Mouse (Mus musculus): ENCODE data around the gene Nlrp3. TPM values are rescaled to one million over a fixed set of nuclear protein-coding genes. Genes with fewer than 3 reads are reported as not detected.

Gene Nlrp3
- total RNA-seq, 2 experiments from 2014 or later = 0.72 to 0.88 TPM

DNA sequence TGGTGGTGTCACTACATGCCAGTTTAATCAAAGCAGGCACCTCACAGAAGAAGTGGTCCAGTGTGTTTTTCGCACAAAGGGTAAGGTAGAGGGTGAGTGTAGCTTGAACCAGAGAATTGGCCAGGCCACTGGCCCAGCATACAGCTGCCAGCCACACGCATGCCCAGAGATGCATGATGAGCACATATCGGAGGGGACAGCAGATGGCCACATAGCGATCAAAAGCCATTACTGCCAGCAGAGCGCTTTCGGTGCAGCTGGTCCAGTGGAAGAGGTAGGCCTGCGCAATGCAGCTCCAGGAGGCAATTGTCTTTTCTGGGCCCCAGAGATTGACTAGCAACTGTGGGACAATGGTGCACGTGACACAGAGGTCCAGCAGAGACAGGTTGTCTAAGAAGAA is 48.1 kb downstream of the Nlrp3 start:
- no peak overlapping the region for H3K4me3 ChIP-seq
- intact Hi-C loops (cut with DNase I) = no loop called here

DNA sequence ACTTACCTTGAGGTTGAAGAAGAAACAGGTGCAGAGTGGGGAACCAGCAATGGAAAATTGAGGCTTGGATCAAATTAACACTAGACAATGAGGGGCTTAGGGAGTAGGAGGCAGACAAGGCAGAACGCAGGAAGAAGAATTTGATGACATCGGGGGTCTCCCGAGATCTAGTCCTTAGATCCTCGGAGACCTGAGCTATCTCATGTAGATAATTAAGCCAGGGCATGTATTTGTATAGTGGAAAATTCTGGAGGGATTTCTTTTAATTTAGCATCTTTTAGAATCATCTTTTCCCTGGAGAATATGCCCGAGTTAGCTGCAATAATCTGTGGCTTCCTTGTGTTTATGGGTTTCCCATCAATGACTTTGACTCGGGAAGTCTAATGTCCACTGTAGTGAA is 51.8 kb downstream of the Nlrp3 start, which contains the start of gene Olfr223:
Gene Olfr223, minus strand, starts transcription at position 101 of the 400 bp plus-strand sequence.
- no peak within 1 kb of the TSS for H3K4me3 ChIP-seq
- no peak within 1 kb of the TSS for H3K27ac ChIP-seq
- intact Hi-C loops (cut with DNase I) = no loop called here
- no peak for TF ChIP-seq CTCF (IDR thresholded peaks at IDR 0.05)
- no peak for DNase-seq (ENCODE audit: extremely low spot score in 1 of 2, low spot score in 2 of 2)

More for the DNA sequence above, 48.1 kb downstream of the Nlrp3 start:
- no peak for TF ChIP-seq CTCF (IDR thresholded peaks at IDR 0.05)
- H3K27ac ChIP-seq = no peak overlapping the region
- DNase-seq (ENCODE audit: extremely low spot score in 1 of 2, low spot score in 2 of 2) = no peak

DNA sequence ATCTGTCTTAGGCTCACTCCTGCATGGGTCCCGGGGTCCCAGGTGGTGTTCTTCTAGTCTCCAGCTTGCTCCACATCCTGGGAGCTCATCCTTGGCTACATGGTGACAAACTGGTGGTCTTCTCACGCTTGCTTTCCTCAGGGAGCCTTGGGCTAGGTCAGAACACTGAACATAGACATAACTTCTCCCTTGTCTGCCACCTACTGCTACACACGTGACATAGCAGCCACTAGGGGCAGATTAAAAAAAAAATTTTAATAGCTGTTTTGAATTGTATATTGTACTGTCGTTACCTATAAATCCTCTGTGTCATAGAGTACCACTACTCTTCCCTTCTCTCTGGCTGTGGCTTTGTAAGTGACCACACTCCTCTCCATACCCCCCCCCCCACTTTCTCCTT is 54.7 kb downstream of the Nlrp3 start:
- TF ChIP-seq CTCF (IDR thresholded peaks at IDR 0.05) = peak; percentile 52
- Histone ChIP-seq H3K4me3 (no peak overlapping the region), H3K27ac (no peak overlapping the region)
- no peak for DNase-seq (ENCODE audit: extremely low spot score in 1 of 2, low spot score in 2 of 2)
- intact Hi-C loops (cut with DNase I) = no loop called here

DNA sequence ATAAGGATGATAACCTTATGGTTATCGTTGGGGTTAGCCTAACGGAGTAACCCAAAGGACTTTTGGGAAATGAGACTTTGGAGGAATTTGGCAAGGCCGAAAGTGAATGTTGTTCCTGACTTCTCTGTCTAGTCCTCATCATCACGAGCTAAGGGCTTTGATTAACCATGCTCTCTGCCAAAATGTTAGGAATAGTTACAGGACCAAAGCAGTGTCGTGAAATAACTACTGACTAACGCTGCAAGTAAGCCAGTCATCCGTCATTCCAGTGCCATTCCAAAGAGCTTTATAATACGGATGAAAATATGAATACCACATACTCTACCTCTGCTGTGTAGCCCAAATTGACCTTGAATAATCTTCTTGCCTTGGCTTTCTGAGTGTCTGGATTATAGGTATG is 55.6 kb downstream of the Nlrp3 start:
- Histone ChIP-seq H3K4me3 (no peak overlapping the region), H3K27ac (no peak overlapping the region)
- intact Hi-C loops (cut with DNase I) = no loop called here
- no peak for TF ChIP-seq CTCF (IDR thresholded peaks at IDR 0.05)
- DNase-seq (ENCODE audit: extremely low spot score in 1 of 2, low spot score in 2 of 2) = no peak

DNA sequence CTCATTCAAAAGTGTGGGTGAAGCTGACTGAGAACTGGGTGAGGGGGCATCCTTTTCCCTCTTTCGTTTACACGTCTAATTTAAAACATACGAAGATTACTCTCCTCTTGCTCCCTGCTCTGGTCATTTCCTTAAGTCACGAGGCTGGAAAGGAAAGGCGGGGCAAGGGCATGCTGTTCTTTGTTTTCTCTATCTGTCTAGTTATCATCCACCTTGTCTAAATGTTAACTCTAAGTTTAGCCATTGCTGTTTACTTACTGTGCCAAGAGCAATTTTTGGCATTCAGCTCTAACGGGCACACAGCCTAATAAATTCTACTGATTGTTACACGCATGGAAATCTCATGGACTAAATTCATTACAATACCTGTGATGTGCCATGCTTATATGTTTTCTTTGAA is 57.8 kb downstream of the Nlrp3 start:
- intact Hi-C loops (cut with DNase I) = no loop called here
- DNase-seq (ENCODE audit: extremely low spot score in 1 of 2, low spot score in 2 of 2) = no peak
- no peak for TF ChIP-seq CTCF (IDR thresholded peaks at IDR 0.05)
- no peak overlapping the region for H3K4me3 ChIP-seq
- no peak overlapping the region for H3K27ac ChIP-seq

DNA sequence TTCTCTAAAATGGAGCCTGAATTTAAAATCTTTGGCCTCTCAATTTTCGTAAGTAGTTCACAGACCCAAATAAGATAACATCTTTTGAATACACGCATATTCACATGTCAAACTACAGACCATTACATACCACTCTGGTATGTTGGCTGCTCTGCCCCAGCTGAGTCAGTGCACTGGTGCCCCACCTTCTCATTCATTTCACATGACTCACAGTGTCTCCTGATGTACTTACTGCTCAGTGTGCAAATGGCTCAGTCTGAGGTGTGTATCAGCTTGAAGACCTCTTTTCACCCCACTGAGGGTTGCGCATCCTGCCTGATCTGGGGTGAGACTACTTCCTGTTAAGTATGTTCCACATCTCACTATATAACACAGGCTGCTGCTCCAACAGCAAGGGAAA is 59.5 kb downstream of the Nlrp3 start:
- intact Hi-C loops (cut with DNase I) = no loop called here
- H3K4me3 ChIP-seq = no peak overlapping the region
- no peak for DNase-seq (ENCODE audit: extremely low spot score in 1 of 2, low spot score in 2 of 2)

DNA sequence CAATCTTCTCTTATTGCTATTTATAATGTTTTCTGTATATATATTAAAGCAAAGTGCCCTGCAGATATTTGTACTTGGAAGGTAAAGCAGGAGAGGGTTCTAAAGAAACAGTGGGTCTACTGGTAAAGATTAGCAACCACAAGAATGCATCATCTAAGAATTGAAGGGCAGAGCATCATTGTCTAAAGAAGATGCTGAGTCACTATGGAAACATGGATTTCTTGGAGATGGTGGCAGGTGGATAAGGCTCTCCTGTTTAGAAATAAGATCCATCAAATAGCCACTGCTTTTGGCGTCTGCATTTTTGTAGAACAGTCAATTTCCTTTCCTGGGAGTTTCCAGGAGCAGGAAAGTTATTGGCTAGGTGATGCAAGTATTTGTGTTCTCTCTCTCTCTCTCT is 60.9 kb downstream of the Nlrp3 start:
- TF ChIP-seq CTCF (IDR thresholded peaks at IDR 0.05) = no peak
- no peak for DNase-seq (ENCODE audit: extremely low spot score in 1 of 2, low spot score in 2 of 2)
- intact Hi-C loops (cut with DNase I) = no loop called here
- Histone ChIP-seq H3K27ac (no peak overlapping the region), H3K4me3 (no peak overlapping the region)

More for the DNA sequence above, 59.5 kb downstream of the Nlrp3 start:
- no peak overlapping the region for H3K27ac ChIP-seq
- no peak for TF ChIP-seq CTCF (IDR thresholded peaks at IDR 0.05)

DNA sequence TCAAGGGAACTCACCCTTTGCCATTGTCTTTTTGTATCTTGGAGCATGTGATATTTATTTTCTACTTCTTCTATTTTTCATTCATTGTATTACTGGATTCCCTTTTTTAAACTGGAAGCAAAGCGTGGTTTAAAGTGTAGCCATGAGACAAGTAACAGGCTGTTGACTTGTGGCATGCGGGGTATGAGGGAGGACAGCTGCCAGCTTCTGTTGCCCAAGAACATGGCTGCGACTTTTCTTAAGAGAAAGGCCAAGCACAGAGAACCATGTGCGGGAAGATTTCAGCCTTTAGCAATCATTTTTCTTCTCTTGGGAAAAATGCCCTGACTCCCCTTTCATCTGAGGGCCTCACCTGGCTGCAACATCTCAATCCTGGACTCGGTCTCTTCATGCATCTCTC is 70.3 kb downstream of the Nlrp3 start:
- Histone ChIP-seq H3K4me3 (no peak overlapping the region), H3K27ac (no peak overlapping the region)
- DNase-seq (ENCODE audit: extremely low spot score in 1 of 2, low spot score in 2 of 2) = no peak
- intact Hi-C loops (cut with DNase I) = no loop called here
- no peak for TF ChIP-seq CTCF (IDR thresholded peaks at IDR 0.05)

DNA sequence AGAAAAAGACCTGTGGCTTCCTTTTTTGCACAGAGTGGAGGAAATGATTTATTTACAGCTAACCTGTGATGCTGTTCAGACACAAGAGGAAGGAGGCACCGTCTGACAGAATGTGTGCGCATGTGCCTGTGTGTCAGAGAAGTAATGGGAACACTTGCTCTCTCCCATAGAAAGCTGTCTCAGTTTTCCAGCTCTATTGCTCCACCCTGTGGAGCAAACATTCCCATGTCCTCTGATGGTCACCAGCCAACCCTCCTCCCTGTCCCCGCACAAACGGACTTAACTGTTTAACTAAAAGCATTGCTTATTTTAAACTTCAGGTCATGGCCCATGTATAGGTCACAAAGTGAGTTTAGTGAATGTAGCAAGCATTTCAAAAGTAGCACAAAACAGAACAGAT is 72.8 kb downstream of the Nlrp3 start:
- H3K27ac ChIP-seq = no peak overlapping the region
- peak; percentile 34 to 44 for DNase-seq (ENCODE audit: extremely low spot score in 1 of 2, low spot score in 2 of 2)
- no peak overlapping the region for H3K4me3 ChIP-seq
- intact Hi-C loops (cut with DNase I) = loop anchor here (1.0 kb wide), 1 partner anchor 89 kb away; no protein-coding TSS in a partner anchor
- TF ChIP-seq CTCF (IDR thresholded peaks at IDR 0.05) = peak; percentile 61

Other genes starting within 250 kb of the Nlrp3 start
- gene Wnt9a, start 234.6 kb upstream of the Nlrp3 start, total RNA-seq (2021) = 10 to 100 TPM; 12.2 to 19.7 TPM
- not detected for gene Prss38, start 165.9 kb upstream of the Nlrp3 start, total RNA-seq (2021)
- gene Jmjd4, start 91.5 kb upstream of the Nlrp3 start, total RNA-seq (2021) = 10 to 100 TPM; 27.3 to 27.4 TPM
- gene Snap47, start 90.4 kb upstream of the Nlrp3 start, total RNA-seq (2021) = 100 to 1,000 TPM; 379 to 395 TPM
- 1 to 10 TPM; 3.3 to 4.8 TPM for gene Zfp867, start 69.1 kb upstream of the Nlrp3 start, total RNA-seq (2021)
- gene Zkscan17, start 14.8 kb upstream of the Nlrp3 start, total RNA-seq (2021) = 10 to 100 TPM in 1 of 2 experiments, 1 to 10 TPM in 1; 8.2 to 11.7 TPM
- not detected for gene Olfr222, start 34.7 kb downstream of the Nlrp3 start, total RNA-seq (2021)
- gene Olfr223, start 51.7 kb downstream of the Nlrp3 start, total RNA-seq (2021) = not detected
- 100 to 1,000 TPM; 297 to 299 TPM for gene Mprip, start 119.7 kb downstream of the Nlrp3 start, total RNA-seq (2021)
- 1 to 10 TPM in 1 of 2 experiments, under 1 TPM in 1; 0.75 to 1.3 TPM for gene Pld6, start 246.1 kb downstream of the Nlrp3 start, total RNA-seq (2021)

All from left cerebral cortex, adult 2 months (tissue).